Mouse (Mus musculus): ENCODE data around the gene Dlg5. TPM values are rescaled to one million over a fixed set of nuclear protein-coding genes. Genes with fewer than 3 reads are reported as not detected.

Gene Dlg5
- polyA plus RNA-seq, 1 experiment, result 16.5 TPM

DNA sequence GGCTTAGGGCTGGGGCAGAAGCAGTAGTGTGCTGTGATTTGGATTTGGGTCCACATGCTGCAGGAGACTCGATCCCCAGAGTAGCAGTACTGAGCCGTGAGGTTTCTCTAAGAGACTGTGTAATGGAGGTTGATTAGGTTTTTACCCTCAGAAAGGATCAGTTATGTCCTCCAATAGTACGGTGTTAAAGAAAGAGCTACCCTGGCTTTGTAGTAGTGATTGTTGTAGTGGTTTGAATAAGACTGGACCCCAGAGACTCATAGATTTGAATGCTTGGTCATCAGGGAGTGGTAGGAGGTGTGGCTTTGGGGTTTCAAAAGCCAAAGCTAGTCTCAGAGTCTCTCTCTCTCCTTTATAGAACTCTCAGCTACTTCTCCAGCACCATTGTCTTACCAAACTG lies 100.9 kb downstream of the Dlg5 start:
- Histone ChIP-seq H3K36me3 (ENCODE audit: control insufficient read depth, insufficient read depth) (peaks cover 5% of the 10 kb centered on the region), H3ac (ENCODE audit: control insufficient read depth, insufficient read length) (no peak overlapping the region), H3K79me2 (ENCODE audit: control insufficient read depth, insufficient read depth) (no peaks in the 10 kb centered on the region), H3K4me3 (no peak overlapping the region), H3K4me2 (ENCODE audit: low read depth) (no peak overlapping the region), H3K27me3 (ENCODE audit: control insufficient read depth, insufficient read depth, insufficient read length) (no peaks in the 10 kb centered on the region)
- TF ChIP-seq POLR2AphosphoS2 (IDR thresholded peaks at IDR 0.05; ENCODE audit: insufficient read length, low read depth), result no peak
- no peak for TF ChIP-seq E2F4 (IDR thresholded peaks at IDR 0.05; ENCODE audit: insufficient read depth)
- TF ChIP-seq USF1 (IDR thresholded peaks at IDR 0.05; ENCODE audit: low read depth), result no peak
- no peak for TF ChIP-seq TCF3 (IDR thresholded peaks at IDR 0.05; ENCODE audit: insufficient read length, low read depth)
- TF ChIP-seq TCF12 (IDR thresholded peaks at IDR 0.05; ENCODE audit: insufficient read depth, poor library complexity, severe bottlenecking), result no peak
- TF ChIP-seq MAX (IDR thresholded peaks at IDR 0.05; ENCODE audit: low read depth), result no peak
- no peak for TF ChIP-seq CEBPB (IDR thresholded peaks at IDR 0.05; ENCODE audit: insufficient read depth, poor library complexity, severe bottlenecking)
- no peak for TF ChIP-seq MYOD1 (IDR thresholded peaks at IDR 0.05; ENCODE audit: control insufficient read depth in 1 of 3, insufficient read length in 2 of 3, low read depth in 2 of 3)
- TF ChIP-seq SRF (IDR thresholded peaks at IDR 0.05; ENCODE audit: control insufficient read depth, insufficient read length, low read depth), result no peak

DNA sequence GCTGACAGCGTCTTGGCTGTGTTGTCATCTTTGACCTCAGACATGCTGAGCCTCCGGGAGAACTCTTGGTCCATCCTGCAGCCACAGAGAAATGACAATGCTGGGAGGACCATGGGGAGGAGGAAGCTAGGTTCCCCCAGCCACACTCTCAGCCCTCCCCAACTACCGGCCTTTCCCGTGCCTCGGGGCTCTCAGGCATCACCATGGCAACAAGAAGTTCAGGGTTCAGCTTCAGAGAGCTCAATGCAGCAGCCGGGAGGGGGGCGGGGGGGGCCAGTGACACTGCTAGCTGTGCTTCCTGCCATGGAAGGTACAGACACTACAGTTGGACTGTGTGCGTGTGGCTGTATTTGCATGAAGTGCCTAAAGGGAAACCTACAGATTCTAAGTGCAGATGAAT lies 101.3 kb downstream of the Dlg5 start:
- H3K36me3 ChIP-seq (ENCODE audit: control insufficient read depth, insufficient read depth), result peaks cover 5% of the 10 kb centered on the region
- no peaks in the 10 kb centered on the region for H3K79me2 ChIP-seq (ENCODE audit: control insufficient read depth, insufficient read depth)
- no peak overlapping the region for H3ac ChIP-seq (ENCODE audit: control insufficient read depth, insufficient read length)
- no peak overlapping the region for H3K4me2 ChIP-seq (ENCODE audit: low read depth)
- no peaks in the 10 kb centered on the region for H3K27me3 ChIP-seq (ENCODE audit: control insufficient read depth, insufficient read depth, insufficient read length)
- TF ChIP-seq CEBPB (IDR thresholded peaks at IDR 0.05; ENCODE audit: insufficient read depth, poor library complexity, severe bottlenecking) (no peak), MYOG (IDR thresholded peaks at IDR 0.05; ENCODE audit: control insufficient read depth in 1 of 3, insufficient read depth in 1 of 3, insufficient read length in 2 of 3, low read depth in 2 of 3) (no peak), USF1 (IDR thresholded peaks at IDR 0.05; ENCODE audit: low read depth) (no peak), SRF (IDR thresholded peaks at IDR 0.05; ENCODE audit: control insufficient read depth, insufficient read length, low read depth) (no peak), REST (IDR thresholded peaks at IDR 0.05; ENCODE audit: insufficient read depth, insufficient read length) (no peak), POLR2A (IDR thresholded peaks at IDR 0.05; ENCODE audit: insufficient read length, low read depth) (no peak), POLR2AphosphoS2 (IDR thresholded peaks at IDR 0.05; ENCODE audit: insufficient read length, low read depth) (no peak), MAX (IDR thresholded peaks at IDR 0.05; ENCODE audit: low read depth) (no peak), MYOD1 (IDR thresholded peaks at IDR 0.05; ENCODE audit: control insufficient read depth in 1 of 3, insufficient read length in 2 of 3, low read depth in 2 of 3) (no peak), E2F4 (IDR thresholded peaks at IDR 0.05; ENCODE audit: insufficient read depth) (no peak), TCF3 (IDR thresholded peaks at IDR 0.05; ENCODE audit: insufficient read length, low read depth) (no peak), TCF12 (IDR thresholded peaks at IDR 0.05; ENCODE audit: insufficient read depth, poor library complexity, severe bottlenecking) (no peak)
- H3K4me3 ChIP-seq, result no peak overlapping the region

DNA sequence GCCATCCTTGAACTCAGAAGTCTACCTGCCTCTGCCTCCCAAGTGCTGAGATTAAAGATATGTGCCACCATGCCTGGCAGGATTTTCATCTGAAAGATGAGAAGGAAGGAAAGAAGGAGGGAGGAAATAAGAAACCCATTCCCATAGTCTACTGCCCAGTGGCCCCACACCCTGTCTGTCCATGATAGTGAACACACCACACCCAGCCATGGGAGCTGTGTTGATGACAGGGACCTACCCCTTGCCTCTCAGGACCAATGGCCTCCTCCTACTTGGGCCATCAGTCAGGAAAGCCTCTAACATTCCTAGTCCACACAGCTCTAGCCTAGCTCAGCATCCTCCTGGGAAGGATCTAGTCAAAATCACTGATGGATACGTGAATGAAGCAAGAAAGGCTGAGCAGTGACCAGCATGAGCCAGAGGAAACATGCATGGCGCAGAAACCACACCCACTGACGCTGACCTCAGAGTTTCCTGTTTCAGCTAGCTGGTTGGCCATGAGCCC lies 102.7 kb downstream of the Dlg5 start:
- H3K79me2 ChIP-seq (ENCODE audit: control insufficient read depth, insufficient read depth), result no peaks in the 10 kb centered on the region
- H3K27me3 ChIP-seq (ENCODE audit: control insufficient read depth, insufficient read depth, insufficient read length), result no peaks in the 10 kb centered on the region
- H3ac ChIP-seq (ENCODE audit: control insufficient read depth, insufficient read length), result no peak overlapping the region
- TF ChIP-seq MYOD1 (IDR thresholded peaks at IDR 0.05; ENCODE audit: control insufficient read depth in 1 of 3, insufficient read length in 2 of 3, low read depth in 2 of 3) (no peak), MAX (IDR thresholded peaks at IDR 0.05; ENCODE audit: low read depth) (no peak), E2F4 (IDR thresholded peaks at IDR 0.05; ENCODE audit: insufficient read depth) (no peak), MYOG (IDR thresholded peaks at IDR 0.05; ENCODE audit: control insufficient read depth in 1 of 3, insufficient read depth in 1 of 3, insufficient read length in 2 of 3, low read depth in 2 of 3) (no peak), POLR2A (IDR thresholded peaks at IDR 0.05; ENCODE audit: insufficient read length, low read depth) (no peak), USF1 (IDR thresholded peaks at IDR 0.05; ENCODE audit: low read depth) (no peak), POLR2AphosphoS2 (IDR thresholded peaks at IDR 0.05; ENCODE audit: insufficient read length, low read depth) (no peak), CEBPB (IDR thresholded peaks at IDR 0.05; ENCODE audit: insufficient read depth, poor library complexity, severe bottlenecking) (no peak), TCF12 (IDR thresholded peaks at IDR 0.05; ENCODE audit: insufficient read depth, poor library complexity, severe bottlenecking) (no peak), TCF3 (IDR thresholded peaks at IDR 0.05; ENCODE audit: insufficient read length, low read depth) (no peak), SRF (IDR thresholded peaks at IDR 0.05; ENCODE audit: control insufficient read depth, insufficient read length, low read depth) (no peak), REST (IDR thresholded peaks at IDR 0.05; ENCODE audit: insufficient read depth, insufficient read length) (no peak)
- no peak overlapping the region for H3K4me2 ChIP-seq (ENCODE audit: low read depth)
- H3K4me3 ChIP-seq, result no peak overlapping the region
- peaks cover 8% of the 10 kb centered on the region for H3K36me3 ChIP-seq (ENCODE audit: control insufficient read depth, insufficient read depth)

DNA sequence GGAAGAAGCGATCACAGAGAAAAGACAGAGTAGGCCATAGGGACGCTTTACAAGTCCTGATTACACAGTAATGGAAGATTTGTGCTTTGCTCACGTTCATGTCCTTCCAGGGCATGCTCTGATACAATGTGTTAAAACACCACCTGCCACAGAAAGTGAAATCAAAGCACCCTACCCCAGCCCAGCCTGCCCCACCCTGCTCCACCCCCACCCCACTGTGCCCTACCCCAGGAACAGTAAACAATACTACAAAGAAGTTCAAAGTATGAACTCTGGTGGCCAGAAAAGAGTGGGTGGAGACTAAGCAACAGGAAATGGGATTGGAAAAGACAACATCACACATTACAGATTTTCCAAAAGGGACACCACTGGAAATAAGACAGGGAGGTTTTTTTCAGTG lies 104.0 kb downstream of the Dlg5 start:
- H3K36me3 ChIP-seq (ENCODE audit: control insufficient read depth, insufficient read depth), result peaks cover 8% of the 10 kb centered on the region
- no peak for TF ChIP-seq TCF3 (IDR thresholded peaks at IDR 0.05; ENCODE audit: insufficient read length, low read depth)
- no peak for TF ChIP-seq POLR2A (IDR thresholded peaks at IDR 0.05; ENCODE audit: insufficient read length, low read depth)
- TF ChIP-seq MYOD1 (IDR thresholded peaks at IDR 0.05; ENCODE audit: control insufficient read depth in 1 of 3, insufficient read length in 2 of 3, low read depth in 2 of 3), result no peak

DNA sequence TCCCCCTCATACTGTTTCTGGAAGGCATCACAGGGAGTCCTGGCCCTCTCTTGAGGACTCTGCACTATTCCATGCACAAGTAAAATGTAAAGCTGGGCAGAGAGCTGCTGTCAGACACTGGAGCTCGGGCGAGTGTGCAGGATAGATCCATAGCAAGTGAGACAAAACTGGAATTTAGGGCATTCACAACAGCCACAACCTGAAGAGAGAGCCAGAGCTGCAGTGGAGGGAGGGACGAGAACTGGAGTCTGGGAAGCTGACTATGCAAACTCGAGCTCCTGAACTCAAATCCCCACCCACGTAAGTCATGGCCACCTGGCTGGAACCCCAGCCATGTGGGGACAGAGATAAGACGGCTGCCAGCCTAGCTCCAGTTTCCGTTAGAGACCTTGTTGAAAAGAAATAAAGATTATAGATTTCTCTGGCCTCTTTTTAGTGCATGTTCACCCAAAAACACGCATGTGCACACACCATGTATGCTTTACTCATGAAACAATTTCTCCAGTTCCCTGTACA lies 105.4 kb downstream of the Dlg5 start:
- Histone ChIP-seq H3ac (ENCODE audit: control insufficient read depth, insufficient read length) (no peak overlapping the region), H3K36me3 (ENCODE audit: control insufficient read depth, insufficient read depth) (peaks cover 8% of the 10 kb centered on the region), H3K79me2 (ENCODE audit: control insufficient read depth, insufficient read depth) (no peaks in the 10 kb centered on the region), H3K4me2 (ENCODE audit: low read depth) (no peak overlapping the region), H3K27me3 (ENCODE audit: control insufficient read depth, insufficient read depth, insufficient read length) (no peaks in the 10 kb centered on the region), H3K4me3 (no peak overlapping the region)
- TF ChIP-seq MAX (IDR thresholded peaks at IDR 0.05; ENCODE audit: low read depth) (no peak), MYOG (IDR thresholded peaks at IDR 0.05; ENCODE audit: control insufficient read depth in 1 of 3, insufficient read depth in 1 of 3, insufficient read length in 2 of 3, low read depth in 2 of 3) (no peak), TCF3 (IDR thresholded peaks at IDR 0.05; ENCODE audit: insufficient read length, low read depth) (no peak), REST (IDR thresholded peaks at IDR 0.05; ENCODE audit: insufficient read depth, insufficient read length) (no peak), MYOD1 (IDR thresholded peaks at IDR 0.05; ENCODE audit: control insufficient read depth in 1 of 3, insufficient read length in 2 of 3, low read depth in 2 of 3) (no peak), POLR2AphosphoS2 (IDR thresholded peaks at IDR 0.05; ENCODE audit: insufficient read length, low read depth) (no peak), SRF (IDR thresholded peaks at IDR 0.05; ENCODE audit: control insufficient read depth, insufficient read length, low read depth) (no peak)

More for the DNA sequence above, 104.0 kb downstream of the Dlg5 start:
- H3ac ChIP-seq (ENCODE audit: control insufficient read depth, insufficient read length), result no peak overlapping the region
- no peaks in the 10 kb centered on the region for H3K79me2 ChIP-seq (ENCODE audit: control insufficient read depth, insufficient read depth)
- H3K27me3 ChIP-seq (ENCODE audit: control insufficient read depth, insufficient read depth, insufficient read length), result no peaks in the 10 kb centered on the region
- H3K4me2 ChIP-seq (ENCODE audit: low read depth), result no peak overlapping the region
- H3K4me3 ChIP-seq, result no peak overlapping the region

All from myocyte (in vitro differentiated cells).